Mouse (Mus musculus): ENCODE results near the gene Dnajb1.
"Not testable (repeated sequence)": the region's sequence is repeated elsewhere in the genome, so short reads cannot be mapped to it uniquely, and the experiment has no call there.

Dnajb1 gene

DNA sequence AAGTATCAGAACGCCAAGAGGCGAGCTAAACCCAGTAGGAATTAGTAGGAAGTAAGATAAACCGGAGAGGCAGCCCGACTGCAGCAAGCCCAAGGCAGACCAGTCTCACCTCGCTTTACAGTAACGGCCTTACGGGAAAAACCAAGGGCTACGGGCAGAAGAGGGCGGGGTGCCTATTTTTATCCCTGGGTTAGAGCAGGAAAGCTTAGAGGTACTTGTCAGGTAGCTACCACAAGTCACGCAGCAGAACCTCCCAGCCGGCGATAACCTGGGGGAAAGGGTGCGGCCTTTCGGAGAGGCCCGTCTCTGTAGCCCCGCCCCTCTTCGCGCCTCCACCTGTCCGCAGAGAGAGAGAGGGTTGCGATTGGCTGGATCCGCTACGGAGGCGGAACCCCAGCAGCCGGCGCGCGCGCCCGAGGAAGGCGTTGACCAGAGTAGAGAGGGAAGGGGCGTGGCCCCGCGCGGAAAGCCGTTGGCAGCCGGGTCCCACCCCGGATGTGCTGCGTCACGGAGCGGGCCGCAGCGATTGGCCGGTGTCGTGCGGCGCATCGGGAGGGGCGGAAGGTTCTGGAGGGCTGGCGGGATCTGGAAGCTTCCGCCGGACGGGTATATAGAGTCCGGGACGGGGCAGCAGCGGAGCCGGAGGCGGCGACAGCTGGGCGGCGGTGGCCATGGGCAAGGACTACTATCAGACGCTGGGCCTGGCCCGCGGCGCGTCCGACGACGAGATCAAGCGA lies at the start of gene Dnajb1, which contains the start of gene Tecr:
TSS of gene Dnajb1 (plus strand) at position 533 of the 737 bp plus-strand sequence.
TSS of gene Tecr (minus strand) at position 311 of the 737 bp plus-strand sequence.
- peak; percentile 99 for DNase-seq (ENCODE audit: low spot score)

DNA sequence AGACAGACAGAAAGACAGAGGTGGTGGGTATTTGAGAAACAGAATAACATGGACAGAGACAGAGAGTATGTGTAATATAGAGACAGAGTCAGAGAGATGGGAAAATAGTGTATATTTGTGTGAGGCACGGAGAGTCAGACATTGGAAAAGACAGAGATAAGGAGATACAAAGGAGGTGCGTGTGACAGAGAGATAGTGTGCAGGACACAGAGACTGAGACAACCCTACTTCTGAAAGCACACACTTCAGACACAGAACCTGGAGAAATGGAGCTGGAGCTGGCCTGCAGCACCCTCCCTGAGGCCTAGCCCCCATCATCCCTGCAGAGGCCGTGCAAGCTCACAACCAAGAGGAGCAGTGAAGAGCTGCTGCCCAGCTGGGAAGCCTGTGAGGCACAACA lies 45.3 kb upstream of the Dnajb1 start:
- DNase-seq (ENCODE audit: low spot score): no peak

DNA sequence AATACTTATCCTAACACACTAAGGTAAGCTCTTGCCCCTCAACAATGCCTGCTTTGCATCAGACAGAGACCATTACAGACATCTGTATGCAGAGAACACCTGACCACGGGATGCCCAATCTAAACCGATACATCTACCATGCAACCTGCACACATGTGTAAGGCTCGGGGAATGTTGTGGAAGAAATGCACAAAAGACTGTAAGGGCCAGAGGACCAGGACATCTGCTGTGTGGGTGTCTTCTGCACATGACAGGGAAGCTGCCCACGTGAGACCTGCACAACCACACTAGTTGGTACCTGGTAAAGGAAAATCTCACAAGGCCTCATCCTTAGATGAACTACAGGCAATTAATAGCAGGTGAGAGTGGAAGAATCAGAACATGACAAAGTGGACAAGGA lies 44.7 kb upstream of the Dnajb1 start:
- no peak for DNase-seq (ENCODE audit: low spot score)

DNA sequence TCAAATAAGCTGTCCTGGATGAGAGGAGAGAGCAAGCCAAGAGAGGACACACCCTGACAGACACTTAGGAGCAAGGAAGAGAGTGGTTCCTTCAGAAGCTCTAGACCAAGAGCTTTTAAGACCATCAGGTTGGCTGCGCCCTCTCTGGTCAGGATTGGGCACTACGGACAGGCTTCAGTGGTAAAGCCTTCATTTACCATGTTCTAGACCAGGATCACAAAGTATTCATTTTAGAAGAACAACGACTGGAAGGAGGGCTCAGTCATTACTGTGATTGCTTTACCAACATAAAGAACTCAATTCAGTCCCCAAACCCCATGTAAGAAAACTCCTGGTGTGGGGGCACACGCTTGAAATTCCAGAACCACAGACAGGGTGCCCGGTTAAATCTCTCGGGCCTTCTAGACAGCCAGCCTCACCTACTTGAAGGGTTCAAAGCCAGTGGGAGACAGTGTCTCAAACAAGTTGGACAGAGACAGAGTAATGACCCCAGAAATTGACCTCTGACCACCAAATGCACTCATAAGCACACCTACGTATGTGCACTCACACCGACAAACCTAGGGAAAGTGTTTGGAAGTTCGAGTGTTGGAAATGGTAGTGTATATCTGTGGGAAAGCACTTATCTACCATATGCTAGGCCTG lies 42.1 kb upstream of the Dnajb1 start:
- DNase-seq (ENCODE audit: low spot score): no peak

DNA sequence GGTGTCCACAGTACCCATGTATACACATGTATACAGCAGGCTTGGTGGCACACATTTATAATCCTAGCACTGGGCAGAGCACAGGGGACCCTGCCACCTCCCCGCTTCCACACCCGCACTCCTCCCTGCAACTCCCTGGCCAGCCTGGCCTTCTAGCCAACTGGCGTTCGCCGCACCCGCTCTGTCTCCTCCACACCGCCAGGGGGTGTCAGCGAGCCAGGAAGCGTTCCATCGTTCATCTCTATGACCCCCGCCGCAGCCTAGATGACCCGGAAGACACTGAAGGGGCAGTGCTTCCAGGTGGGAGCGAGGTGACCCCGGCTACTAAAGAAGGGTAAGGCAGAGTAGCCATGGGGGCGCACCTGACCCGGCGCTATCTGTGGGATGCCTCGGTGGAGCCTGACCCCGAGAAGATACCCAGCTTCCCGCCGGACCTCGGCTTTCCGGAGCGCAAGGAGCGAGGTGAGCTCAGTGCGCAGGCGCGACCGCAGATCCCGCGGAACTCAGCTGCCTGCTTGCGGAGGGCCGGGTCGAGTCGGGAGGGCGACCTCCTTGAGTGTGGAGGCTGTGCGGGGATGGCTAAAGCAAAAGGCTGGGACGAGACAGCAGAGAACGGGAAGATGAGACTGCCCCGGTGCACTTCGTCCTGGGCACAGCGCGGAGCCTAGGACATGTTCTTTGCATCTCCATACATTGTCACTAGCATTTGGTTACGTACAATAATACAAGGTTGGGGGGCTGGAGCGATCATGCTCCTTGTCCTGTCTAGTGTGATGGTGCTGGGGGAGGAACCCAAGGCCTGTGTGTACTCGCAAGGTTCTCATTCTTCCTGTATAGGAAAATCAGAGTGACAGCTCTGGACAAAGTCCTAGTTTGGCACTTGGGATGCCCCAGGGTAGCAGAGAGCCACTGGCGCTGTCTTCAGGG lies 41.3 kb upstream of the Dnajb1 start, which contains the start of gene Ndufb7:
TSS of gene Ndufb7 (plus strand) at position 203 of the 927 bp plus-strand sequence.
- peak; percentile 88 for DNase-seq (ENCODE audit: low spot score)

DNA sequence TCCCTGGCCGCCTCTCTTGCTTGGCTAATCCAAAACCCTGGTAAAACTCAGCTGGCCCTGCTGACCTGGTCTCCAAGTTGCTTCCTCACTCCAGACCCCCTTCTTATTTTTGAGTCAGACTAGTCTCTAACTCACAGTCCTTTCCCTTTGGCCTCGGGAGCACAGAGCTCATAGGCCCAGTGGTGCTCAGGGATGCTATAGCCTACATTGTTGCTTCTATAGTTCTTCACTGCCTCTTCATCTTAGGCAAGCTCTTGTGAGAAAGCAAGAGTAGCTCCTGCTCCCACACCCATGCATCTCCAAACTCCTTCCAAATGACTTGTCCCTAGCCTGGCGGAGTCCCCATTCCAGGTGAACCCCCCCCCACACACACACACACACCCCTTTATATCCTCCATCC lies 40.3 kb upstream of the Dnajb1 start:
- DNase-seq (ENCODE audit: low spot score): no peak

DNA sequence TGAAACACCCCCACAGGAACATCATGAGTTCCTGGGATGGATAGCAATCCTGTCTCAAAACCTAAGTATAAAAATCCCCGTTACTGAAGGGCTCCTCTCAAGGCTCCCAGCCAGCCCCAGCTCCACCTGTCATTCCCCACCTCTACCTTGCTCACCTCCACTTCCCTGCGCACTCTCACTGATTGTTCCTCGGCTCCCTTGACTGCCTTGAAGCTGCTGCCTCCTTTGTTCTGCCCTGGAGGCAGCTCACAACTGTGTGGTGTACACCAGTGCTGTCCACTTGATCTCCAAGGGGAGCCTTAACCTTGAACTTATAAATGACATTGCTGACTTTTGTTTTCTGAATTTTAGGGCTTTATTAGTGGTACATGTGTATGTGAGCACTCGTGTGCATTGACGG lies 39.9 kb upstream of the Dnajb1 start:
- no peak for DNase-seq (ENCODE audit: low spot score)

DNA sequence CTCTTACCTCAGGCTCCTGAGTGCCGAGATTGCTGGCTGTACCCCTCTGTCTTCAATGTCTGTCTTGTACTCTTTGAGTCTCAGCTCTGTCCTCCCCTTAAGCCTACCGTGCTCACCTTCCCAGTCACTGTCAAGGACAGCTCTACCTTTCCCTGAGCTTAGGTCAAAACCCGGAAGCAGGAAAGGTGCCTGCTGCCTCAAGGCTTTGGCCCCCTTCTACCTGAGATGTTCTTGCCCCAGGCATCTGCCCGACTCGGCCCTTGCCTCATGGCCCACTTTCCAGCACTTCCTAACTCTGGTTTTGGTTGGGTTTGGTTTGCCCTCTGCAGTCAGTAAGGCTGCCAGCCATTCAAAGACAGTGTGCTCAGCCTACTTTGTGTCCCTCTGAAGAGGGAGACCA lies 39.2 kb upstream of the Dnajb1 start:
- no peak for DNase-seq (ENCODE audit: low spot score)

DNA sequence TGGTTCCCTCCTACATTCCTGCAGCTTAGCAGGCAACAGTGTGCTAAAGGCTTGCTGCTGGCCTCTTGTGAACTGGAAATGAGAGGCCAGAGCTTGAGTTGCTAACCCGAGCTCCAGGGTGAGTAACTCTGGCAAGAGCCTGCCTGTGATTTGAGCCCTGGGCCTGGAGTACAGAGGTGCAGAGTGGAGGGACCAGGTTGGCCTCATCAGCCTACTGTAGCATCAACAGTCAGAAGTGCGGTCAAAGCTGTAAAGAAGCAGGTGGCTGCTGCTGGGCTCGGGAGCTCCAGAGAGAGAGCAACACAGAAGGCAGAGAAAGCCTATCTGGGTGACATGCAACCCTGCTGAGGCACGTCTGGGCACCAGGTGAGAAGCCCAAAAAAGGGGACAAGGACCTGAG lies 38.8 kb upstream of the Dnajb1 start:
- no peak for DNase-seq (ENCODE audit: low spot score)

DNA sequence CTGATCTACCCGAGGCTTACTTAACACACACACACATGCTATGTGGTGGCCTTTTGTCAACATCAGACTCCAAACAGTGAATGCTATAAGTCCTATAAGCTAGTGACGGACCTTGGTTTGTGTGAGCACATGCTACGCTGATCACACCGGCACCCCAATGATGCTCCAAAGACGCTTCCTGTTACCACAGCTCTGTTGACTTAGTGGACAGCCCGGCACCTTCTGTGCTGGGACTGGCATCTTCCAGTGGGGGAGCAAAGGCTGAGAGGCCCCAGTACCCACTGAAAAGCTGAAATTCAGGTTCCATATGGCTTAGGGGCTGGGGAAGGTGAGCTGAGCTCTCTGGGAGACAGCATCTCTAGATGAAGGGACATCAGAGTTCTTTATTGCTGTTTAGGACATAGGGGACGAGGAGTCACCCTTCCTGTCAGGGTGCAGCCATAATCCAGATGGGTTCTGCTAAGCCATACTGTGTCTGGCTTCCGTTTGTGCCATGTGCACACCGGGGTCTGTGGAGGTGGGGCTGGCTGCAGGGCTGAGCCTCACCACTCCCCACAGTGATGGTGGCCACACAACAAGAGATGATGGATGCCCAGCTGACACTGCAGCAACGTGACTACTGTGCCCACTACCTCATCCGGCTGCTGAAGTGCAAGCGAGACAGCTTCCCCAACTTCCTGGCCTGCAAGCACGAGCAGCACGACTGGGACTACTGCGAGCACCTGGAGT lies 37.6 kb upstream of the Dnajb1 start:
- no peak for DNase-seq (ENCODE audit: low spot score)

DNA sequence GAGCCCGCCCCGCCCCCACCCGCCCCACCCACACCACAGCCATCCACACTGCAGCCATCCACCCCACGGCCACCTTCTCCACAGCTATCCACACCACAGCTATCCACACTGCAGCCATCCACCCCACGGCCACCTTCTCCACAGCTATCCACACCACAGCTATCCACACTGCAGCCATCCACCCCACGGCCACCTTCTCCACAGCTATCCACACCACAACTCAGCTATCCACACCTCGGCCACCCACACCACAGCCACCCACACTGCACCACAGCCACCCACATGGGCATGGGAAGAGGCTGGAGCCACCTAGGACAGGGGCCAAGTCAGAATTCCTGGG lies 37.0 kb upstream of the Dnajb1 start:
- not testable (repeated sequence) for DNase-seq (ENCODE audit: low spot score)

DNA sequence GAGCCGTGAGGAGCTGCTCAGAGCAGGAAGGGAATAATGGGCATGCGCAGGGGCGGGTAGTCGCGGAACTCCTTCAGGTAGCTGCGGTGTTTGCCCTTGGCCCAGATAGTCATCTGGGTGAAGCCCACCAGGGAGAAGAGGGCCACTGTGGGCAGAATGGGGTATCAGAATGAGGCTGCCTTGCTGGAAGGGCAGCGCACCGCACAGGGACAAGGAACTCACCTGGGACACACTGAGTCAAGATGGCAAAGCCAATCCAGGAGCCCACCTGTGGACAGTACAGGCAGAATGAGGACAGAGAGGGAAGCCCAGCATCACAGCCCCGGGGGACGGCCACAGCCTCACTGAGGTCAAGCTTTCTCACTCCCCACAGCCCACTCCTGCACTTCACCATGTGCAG lies 36.2 kb upstream of the Dnajb1 start:
- DNase-seq (ENCODE audit: low spot score): no peak

DNA sequence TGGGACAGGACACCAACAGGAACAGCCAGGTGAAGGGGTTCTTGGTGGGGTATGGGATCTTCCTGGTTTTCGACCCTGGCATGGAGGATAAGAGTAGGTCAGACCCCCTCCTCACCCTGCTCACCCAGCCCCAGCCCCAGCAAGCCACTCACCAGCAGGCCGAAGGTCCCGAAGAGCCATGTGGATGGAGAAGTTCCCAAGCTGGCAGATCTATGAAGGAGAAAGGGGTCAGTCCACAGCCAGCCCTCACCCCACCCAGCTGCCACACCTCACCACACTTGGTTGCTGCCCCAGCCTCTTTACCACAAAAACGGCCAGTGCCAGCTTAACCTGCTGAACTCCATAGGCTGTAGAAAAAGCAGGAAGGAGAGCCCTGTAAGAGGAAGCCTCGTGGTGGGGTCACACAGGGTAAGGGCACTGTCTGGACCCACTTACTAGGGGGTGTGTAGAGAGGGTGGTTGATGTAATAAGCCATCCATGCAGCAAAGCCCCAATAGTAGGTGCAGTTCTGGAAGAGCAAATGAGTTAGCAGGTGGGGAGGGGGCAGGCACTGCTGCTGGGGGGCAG lies 35.7 kb upstream of the Dnajb1 start:
- no peak for DNase-seq (ENCODE audit: low spot score)

DNA sequence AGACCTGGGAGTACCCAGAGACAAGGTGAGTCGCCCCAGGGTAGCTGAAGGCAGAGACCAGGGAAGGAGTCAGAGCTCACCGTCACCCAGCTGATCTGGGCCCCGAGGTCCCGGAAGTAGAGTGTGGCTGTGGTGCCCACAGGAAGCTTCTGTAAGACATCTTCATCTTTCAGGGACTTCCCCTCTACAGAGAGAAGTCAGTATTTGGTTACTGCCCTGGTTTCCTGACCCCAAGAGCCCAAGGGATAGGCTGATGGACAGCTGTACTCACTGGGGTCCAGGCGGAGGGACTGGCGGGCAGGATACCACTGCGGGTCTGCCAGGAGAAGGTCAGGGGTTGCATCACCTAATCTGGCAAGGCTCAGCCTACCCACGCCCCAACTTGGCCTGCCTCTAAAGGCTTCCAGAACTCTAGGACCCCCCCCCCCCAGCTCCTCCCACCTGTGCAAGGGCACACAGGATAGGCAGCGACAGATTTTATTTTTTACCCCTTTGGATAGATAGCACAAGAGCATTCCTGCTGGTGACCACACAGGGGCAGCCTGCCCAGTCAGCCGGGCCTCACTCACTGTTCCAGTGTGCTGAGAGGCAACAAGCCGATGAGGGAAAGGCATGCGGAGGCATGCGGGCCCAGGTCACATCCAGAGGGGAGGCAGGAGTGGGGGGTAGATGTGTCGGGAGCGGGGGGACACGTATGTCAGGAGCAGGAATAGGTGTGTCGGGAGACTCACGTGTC lies 34.7 kb upstream of the Dnajb1 start:
- no peak for DNase-seq (ENCODE audit: low spot score)

DNA sequence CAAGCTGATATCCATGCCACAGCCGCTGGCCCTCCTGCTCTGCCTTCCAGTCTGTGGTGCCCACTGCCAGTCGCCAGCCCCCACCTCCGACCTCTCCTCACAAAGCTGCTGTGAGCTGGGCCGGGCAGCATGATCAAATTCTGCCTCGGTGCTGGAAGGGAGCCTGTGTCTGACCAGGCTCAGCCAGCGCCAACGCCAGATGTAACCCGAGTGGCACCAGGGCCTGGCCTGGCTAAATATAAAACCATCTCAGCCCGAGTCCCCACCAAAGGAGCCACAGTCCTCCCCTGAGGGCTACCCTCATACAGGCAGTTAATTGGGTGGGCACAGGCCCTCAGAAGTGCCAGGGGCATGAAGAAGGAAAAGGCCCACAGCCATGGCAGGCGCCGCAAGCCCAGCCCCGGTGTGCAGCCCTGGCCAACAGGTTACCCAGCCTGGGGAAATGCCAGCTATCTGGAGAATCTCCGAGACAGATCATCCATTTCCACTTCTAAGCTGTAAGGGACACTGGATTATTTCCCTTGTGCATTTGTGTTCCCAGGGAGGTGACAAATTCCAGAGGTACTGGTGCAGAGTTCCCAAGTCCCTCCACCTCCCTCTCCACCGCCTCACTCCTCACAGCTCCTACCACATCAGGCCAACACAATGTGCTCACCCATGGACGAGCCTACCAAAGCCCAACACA lies 33.2 kb upstream of the Dnajb1 start:
- no peak for DNase-seq (ENCODE audit: low spot score)

DNA sequence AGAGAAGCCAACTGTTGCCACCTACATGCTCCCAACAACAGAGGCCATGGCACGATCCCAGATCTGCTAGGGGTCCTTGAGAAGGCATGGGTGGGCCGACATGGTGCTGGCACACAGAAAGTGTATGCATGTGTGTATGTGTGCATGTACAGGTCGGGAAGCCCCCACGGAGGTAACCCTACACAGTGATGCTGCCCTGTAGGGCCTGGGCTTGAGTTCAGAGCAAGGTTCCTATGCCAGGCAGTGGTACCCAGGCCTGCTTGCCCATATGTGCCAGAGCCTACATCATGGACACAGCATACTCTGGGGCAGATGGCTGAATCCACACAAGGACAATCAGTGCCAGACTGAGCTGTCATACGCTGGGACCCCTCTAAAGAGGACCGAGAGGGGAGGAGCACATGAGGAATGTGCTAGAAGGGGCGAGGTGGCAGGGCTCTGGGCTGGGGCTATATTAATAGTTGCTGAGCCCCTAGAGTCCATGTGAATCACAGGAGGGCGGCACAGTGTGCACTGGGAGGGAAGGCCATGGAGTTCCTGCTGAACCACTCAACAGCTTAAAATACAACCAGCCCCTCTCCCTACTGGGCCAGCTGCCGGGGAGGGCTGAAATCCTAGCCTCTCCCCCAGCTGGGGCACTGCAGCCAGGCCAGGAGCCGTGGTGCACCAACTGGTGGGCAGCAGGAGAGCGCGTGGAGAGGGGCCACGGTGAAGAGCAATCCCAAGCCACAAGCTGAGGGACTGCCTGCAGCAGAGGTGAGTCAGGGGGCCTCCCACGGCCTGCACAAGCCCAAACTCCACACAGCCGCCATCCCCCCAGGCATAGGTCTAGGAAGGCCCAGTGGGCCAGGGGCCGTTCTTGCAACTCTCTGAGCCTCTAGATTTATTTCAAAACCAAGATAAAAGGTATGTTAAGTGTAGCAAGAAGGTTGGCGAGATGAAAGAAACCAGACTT lies 32.2 kb upstream of the Dnajb1 start:
- DNase-seq (ENCODE audit: low spot score): no peak

DNA sequence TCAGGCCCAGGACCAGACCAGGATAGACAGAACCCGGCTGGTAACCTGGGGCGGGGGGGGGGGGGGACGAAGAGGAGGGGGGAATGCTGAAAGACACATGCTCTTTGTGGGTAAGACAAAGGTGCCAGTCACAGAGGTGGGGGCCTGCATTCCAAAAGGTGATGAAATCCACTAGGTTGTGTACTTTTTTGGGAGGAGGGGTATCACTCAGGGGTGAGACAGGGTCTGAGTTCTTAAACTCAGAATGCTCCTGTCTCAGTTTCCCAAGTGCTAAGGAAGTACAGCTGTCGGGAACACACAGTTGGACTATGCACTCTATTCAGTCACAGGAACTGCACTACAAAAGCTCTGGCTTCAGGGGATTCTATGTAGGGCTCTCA lies 31.5 kb upstream of the Dnajb1 start:
- DNase-seq (ENCODE audit: low spot score): no peak

DNA sequence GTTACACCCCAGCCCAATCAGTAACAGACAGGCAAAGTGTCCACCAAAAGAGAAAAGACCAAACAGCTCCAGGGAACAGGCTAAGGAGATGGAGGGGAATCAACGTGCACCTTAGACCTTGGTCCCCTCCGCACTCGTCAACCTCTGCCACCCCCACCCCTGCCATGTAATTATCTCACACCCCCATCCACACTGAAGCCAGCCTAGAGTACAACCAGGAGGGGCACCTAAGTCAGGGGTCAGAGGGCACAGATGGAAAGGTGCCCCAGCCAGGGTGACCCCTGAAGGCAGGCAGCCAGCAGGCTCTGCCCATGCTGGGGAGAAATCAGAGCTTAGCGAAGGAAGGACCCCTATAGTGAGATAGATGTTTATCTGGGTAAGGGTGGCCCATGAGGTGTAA lies 31.1 kb upstream of the Dnajb1 start:
- DNase-seq (ENCODE audit: low spot score): no peak

DNA sequence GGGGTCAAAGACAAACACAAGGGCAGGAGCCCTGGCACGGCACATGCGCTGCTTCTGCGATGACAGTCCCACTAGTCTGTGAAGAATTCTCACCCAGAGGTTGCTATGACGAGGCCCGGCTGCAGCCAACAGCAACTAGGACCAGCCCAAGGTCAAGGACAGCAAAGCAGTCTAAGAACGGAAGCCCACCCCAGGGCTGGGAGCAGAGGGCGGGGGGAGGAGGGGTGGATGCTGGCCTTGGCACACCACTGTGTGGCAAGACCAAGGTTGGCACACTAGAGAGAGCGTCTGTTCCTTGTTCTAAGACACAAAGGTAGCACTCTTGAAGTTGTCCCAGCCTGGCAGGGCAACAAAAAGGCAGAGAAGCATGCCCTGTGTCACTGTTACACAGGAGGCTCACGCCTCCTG lies 30.6 kb upstream of the Dnajb1 start:
- no peak for DNase-seq (ENCODE audit: low spot score)
